Mouse (Mus musculus): ENCODE data around the gene Bhlha9.
"Not testable (repeated sequence)": the region's sequence is repeated elsewhere in the genome, so short reads cannot be mapped to it uniquely, and the experiment has no call there.

Bhlha9 gene

GRCm38 (mm10) chr11:76661790-76662468, 10.3 kb upstream of the Bhlha9 start:
- no peak for DNase-seq (ENCODE audit: low read depth, low spot score)

GRCm38 (mm10) chr11:76666002-76666649, 6.1 kb upstream of the Bhlha9 start:
- no peak for DNase-seq (ENCODE audit: low read depth, low spot score)

GRCm38 (mm10) chr11:76667807-76668206, 4.5 kb upstream of the Bhlha9 start:
- DNase-seq (ENCODE audit: low read depth, low spot score): no peak

GRCm38 (mm10) chr11:76672561-76673384, 503 bp downstream of the Bhlha9 start:
- DNase-seq (ENCODE audit: low read depth, low spot score): no peak

- no peak for DNase-seq (ENCODE audit: low read depth, low spot score)
These were observed 1.9 kb downstream of the Bhlha9 start for GRCm38 (mm10) chr11:76674199-76674598.

GRCm38 (mm10) chr11:76674704-76675103, 2.4 kb downstream of the Bhlha9 start:
- no peak for DNase-seq (ENCODE audit: low read depth, low spot score)

GRCm38 (mm10) chr11:76679508-76679907, 7.2 kb downstream of the Bhlha9 start, which contains the start of gene Trarg1:
Trarg1 (plus strand) TSS chr11:76679808.
- not testable (repeated sequence) for DNase-seq (ENCODE audit: low read depth, low spot score)

- DNase-seq (ENCODE audit: low read depth, low spot score): no peak
These were observed 13.3 kb downstream of the Bhlha9 start for GRCm38 (mm10) chr11:76685604-76686003.

- no peak for DNase-seq (ENCODE audit: low read depth, low spot score)
These were observed 19.8 kb downstream of the Bhlha9 start for GRCm38 (mm10) chr11:76692096-76692495.

GRCm38 (mm10) chr11:76695810-76696209, 23.5 kb downstream of the Bhlha9 start:
- no peak for DNase-seq (ENCODE audit: low read depth, low spot score)

- DNase-seq (ENCODE audit: low read depth, low spot score): no peak
These were observed 27.4 kb downstream of the Bhlha9 start for GRCm38 (mm10) chr11:76699626-76700025.

- DNase-seq (ENCODE audit: low read depth, low spot score): no peak
These were observed 35.4 kb downstream of the Bhlha9 start for GRCm38 (mm10) chr11:76707656-76708055.

GRCm38 (mm10) chr11:76708066-76708465, 35.8 kb downstream of the Bhlha9 start:
- DNase-seq (ENCODE audit: low read depth, low spot score): no peak

- no peak for DNase-seq (ENCODE audit: low read depth, low spot score)
These were observed 36.6 kb downstream of the Bhlha9 start for GRCm38 (mm10) chr11:76708881-76709280.

GRCm38 (mm10) chr11:76709625-76710452, 37.6 kb downstream of the Bhlha9 start:
- peak; percentile 16 for DNase-seq (ENCODE audit: low read depth, low spot score)

- DNase-seq (ENCODE audit: low read depth, low spot score): no peak
These were observed 44.7 kb downstream of the Bhlha9 start for GRCm38 (mm10) chr11:76717000-76717399.
